Mouse (Mus musculus): ENCODE data around the gene Gldn. TPM values are rescaled to one million over a fixed set of nuclear protein-coding genes. Genes with fewer than 3 reads are reported as not detected.
A peak's percentile ranks its signal among the peaks of the same experiment; 100 is the strongest.

Gene Gldn
- 0.12 and 0.16 TPM in 2 replicates for polyA plus RNA-seq (2014; fragmentation: Nextera tagmentation; extraction: Ambion mirVana)

GRCm38 (mm10) chr9:54286331-54286987 is at the start of gene Gldn:
Gene Gldn (plus strand): TSS chr9:54286486.
- Histone ChIP-seq H3K9me3 (ENCODE audit: control insufficient read depth, low read length) (no peaks in the 10 kb centered on the region), H3K4me2 (ENCODE audit: low read depth) (peak within 1 kb of the TSS; percentile 93), H3K9ac (ENCODE audit: low read length) (peak within 1 kb of the TSS; percentile 56), H3K4me3 (ENCODE audit: low read depth, low read length) (peak within 1 kb of the TSS; percentile 39), H3K4me1 (ENCODE audit: control insufficient read depth, insufficient read depth, low read length) (0 out of 2 replicates have a peak, but pooled peaks cover 3% of the 10 kb centered on the region), H3K27me3 (ENCODE audit: control insufficient read depth, insufficient read depth, low read length) (peaks cover 10% of the 10 kb centered on the region; the same call in 1 of the 2 replicates), H3K27ac (ENCODE audit: low read depth, low read length) (no peak within 1 kb of the TSS), H3K36me3 (ENCODE audit: control insufficient read depth, insufficient read depth, low read length) (no peaks in the 10 kb centered on the region)
- ATAC-seq (ENCODE audit: insufficient read depth, low FRiP score, low TSS enrichment) (peak; percentile 60; the same call in 1 of the 2 replicates), DNase-seq (ENCODE audit: low spot score) (peak; percentile 55)
- 1% methylated on average over 61 of the region's 61 CpGs for WGBS

- Histone ChIP-seq H3K9ac (ENCODE audit: low read length) (no peak overlapping the region), H3K4me3 (ENCODE audit: low read depth, low read length) (no peak overlapping the region), H3K27me3 (ENCODE audit: control insufficient read depth, insufficient read depth, low read length) (no peaks in the 10 kb centered on the region), H3K4me2 (ENCODE audit: low read depth) (no peak overlapping the region), H3K27ac (ENCODE audit: low read depth, low read length) (no peak overlapping the region), H3K4me1 (ENCODE audit: control insufficient read depth, insufficient read depth, low read length) (no peaks in the 10 kb centered on the region), H3K36me3 (ENCODE audit: control insufficient read depth, insufficient read depth, low read length) (no peaks in the 10 kb centered on the region), H3K9me3 (ENCODE audit: control insufficient read depth, low read length) (no peaks in the 10 kb centered on the region)
- WGBS: 74% methylated on average over 3 of the region's 3 CpGs
- DNase-seq (ENCODE audit: low spot score): no peak
- ATAC-seq (ENCODE audit: insufficient read depth, low FRiP score, low TSS enrichment): no peak
Observed at GRCm38 (mm10) chr9:54244869-54245665, 41.2 kb upstream of the Gldn start.

DNA sequence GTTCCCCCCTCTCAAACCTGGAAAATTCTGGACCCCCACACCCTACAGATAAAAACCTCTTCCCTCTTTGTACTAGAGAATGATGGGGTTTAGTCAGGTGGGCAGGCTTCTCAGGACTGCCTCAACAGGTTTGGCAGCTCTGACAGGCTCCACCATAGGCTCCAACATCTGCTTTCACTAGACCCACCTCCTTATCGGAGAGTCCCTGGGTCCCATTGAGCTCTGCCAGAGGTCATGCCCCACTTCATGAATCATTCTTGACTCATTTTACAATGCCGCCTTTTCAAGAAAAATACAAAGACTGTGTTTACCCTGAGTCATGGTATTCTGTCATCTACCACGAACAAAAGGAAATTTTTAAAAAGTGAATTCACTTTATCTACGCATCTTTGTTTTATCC is 21.5 kb upstream of the Gldn start:
- Histone ChIP-seq H3K27me3 (ENCODE audit: control insufficient read depth, insufficient read depth, low read length) (no peaks in the 10 kb centered on the region), H3K4me1 (ENCODE audit: control insufficient read depth, insufficient read depth, low read length) (no peaks in the 10 kb centered on the region), H3K27ac (ENCODE audit: low read depth, low read length) (no peak overlapping the region), H3K9ac (ENCODE audit: low read length) (no peak overlapping the region), H3K4me3 (ENCODE audit: low read depth, low read length) (no peak overlapping the region), H3K36me3 (ENCODE audit: control insufficient read depth, insufficient read depth, low read length) (no peaks in the 10 kb centered on the region), H3K4me2 (ENCODE audit: low read depth) (no peak overlapping the region), H3K9me3 (ENCODE audit: control insufficient read depth, low read length) (no peaks in the 10 kb centered on the region)
- WGBS: 72% methylated on average over 4 of the region's 4 CpGs
- no peak for ATAC-seq (ENCODE audit: insufficient read depth, low FRiP score, low TSS enrichment)
- no peak for DNase-seq (ENCODE audit: low spot score)

GRCm38 (mm10) chr9:54268010-54268409 is 18.3 kb upstream of the Gldn start, which contains the start of gene Cyp19a1:
Gene Cyp19a1 (minus strand): TSS chr9:54268110.
- WGBS: 91% methylated on average over 7 of the region's 7 CpGs
- no peaks in the 10 kb centered on the region for H3K27me3 ChIP-seq (ENCODE audit: control insufficient read depth, insufficient read depth, low read length)
- no peak within 1 kb of the TSS for H3K4me3 ChIP-seq (ENCODE audit: low read depth, low read length)
- H3K27ac ChIP-seq (ENCODE audit: low read depth, low read length): no peak within 1 kb of the TSS
- no peaks in the 10 kb centered on the region for H3K36me3 ChIP-seq (ENCODE audit: control insufficient read depth, insufficient read depth, low read length)
- H3K9me3 ChIP-seq (ENCODE audit: control insufficient read depth, low read length): no peaks in the 10 kb centered on the region
- no peaks in the 10 kb centered on the region for H3K4me1 ChIP-seq (ENCODE audit: control insufficient read depth, insufficient read depth, low read length)
- no peak within 1 kb of the TSS for H3K9ac ChIP-seq (ENCODE audit: low read length)
- no peak within 1 kb of the TSS for H3K4me2 ChIP-seq (ENCODE audit: low read depth)
- no peak for DNase-seq (ENCODE audit: low spot score)
- ATAC-seq (ENCODE audit: insufficient read depth, low FRiP score, low TSS enrichment): no peak

GRCm38 (mm10) chr9:54269987-54270386 is 16.3 kb upstream of the Gldn start:
- Histone ChIP-seq H3K36me3 (ENCODE audit: control insufficient read depth, insufficient read depth, low read length) (no peaks in the 10 kb centered on the region), H3K9me3 (ENCODE audit: control insufficient read depth, low read length) (no peaks in the 10 kb centered on the region), H3K4me1 (ENCODE audit: control insufficient read depth, insufficient read depth, low read length) (no peaks in the 10 kb centered on the region), H3K9ac (ENCODE audit: low read length) (no peak overlapping the region), H3K27ac (ENCODE audit: low read depth, low read length) (no peak overlapping the region), H3K4me2 (ENCODE audit: low read depth) (no peak overlapping the region), H3K4me3 (ENCODE audit: low read depth, low read length) (no peak overlapping the region), H3K27me3 (ENCODE audit: control insufficient read depth, insufficient read depth, low read length) (no peaks in the 10 kb centered on the region)
- no peak for DNase-seq (ENCODE audit: low spot score)
- no peak for ATAC-seq (ENCODE audit: insufficient read depth, low FRiP score, low TSS enrichment)
- 76% methylated on average over 6 of the region's 6 CpGs for WGBS

- DNase-seq (ENCODE audit: low spot score): no peak
- H3K9ac ChIP-seq (ENCODE audit: low read length): no peak overlapping the region
- no peak overlapping the region for H3K27ac ChIP-seq (ENCODE audit: low read depth, low read length)
- no peak overlapping the region for H3K4me2 ChIP-seq (ENCODE audit: low read depth)
- ATAC-seq (ENCODE audit: insufficient read depth, low FRiP score, low TSS enrichment): no peak
- H3K9me3 ChIP-seq (ENCODE audit: control insufficient read depth, low read length): no peaks in the 10 kb centered on the region
- H3K36me3 ChIP-seq (ENCODE audit: control insufficient read depth, insufficient read depth, low read length): no peaks in the 10 kb centered on the region
- 42% methylated on average over 5 of the region's 5 CpGs for WGBS
- no peak overlapping the region for H3K4me3 ChIP-seq (ENCODE audit: low read depth, low read length)
- H3K4me1 ChIP-seq (ENCODE audit: control insufficient read depth, insufficient read depth, low read length): no peaks in the 10 kb centered on the region
- H3K27me3 ChIP-seq (ENCODE audit: control insufficient read depth, insufficient read depth, low read length): no peaks in the 10 kb centered on the region
Observed at GRCm38 (mm10) chr9:54270889-54271288, 15.4 kb upstream of the Gldn start.

DNA sequence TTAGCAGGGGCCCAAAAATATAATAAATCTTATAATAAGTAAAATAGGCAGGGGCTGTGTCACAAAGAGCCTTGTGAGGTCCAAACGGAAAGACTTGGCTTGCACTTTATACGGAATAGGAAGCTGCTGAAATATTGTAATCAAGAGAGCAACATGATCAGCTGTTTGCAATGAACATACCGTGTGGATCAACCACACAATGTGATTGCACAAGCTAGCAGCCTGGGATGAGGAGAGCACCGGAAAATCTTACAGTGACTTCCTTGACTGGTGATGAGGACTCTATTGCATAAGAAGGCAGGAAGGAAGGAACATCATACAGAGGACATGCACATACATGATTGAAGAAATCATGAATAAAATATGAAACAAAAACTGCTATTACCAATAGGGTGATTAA is 11.0 kb upstream of the Gldn start:
- no peak overlapping the region for H3K4me3 ChIP-seq (ENCODE audit: low read depth, low read length)
- H3K36me3 ChIP-seq (ENCODE audit: control insufficient read depth, insufficient read depth, low read length): no peaks in the 10 kb centered on the region
- WGBS: 94% methylated on average over 4 of the region's 4 CpGs
- no peaks in the 10 kb centered on the region for H3K4me1 ChIP-seq (ENCODE audit: control insufficient read depth, insufficient read depth, low read length)
- no peak overlapping the region for H3K4me2 ChIP-seq (ENCODE audit: low read depth)
- H3K9me3 ChIP-seq (ENCODE audit: control insufficient read depth, low read length): no peaks in the 10 kb centered on the region
- H3K27me3 ChIP-seq (ENCODE audit: control insufficient read depth, insufficient read depth, low read length): no peaks in the 10 kb centered on the region
- ATAC-seq (ENCODE audit: insufficient read depth, low FRiP score, low TSS enrichment) (no peak), DNase-seq (ENCODE audit: low spot score) (no peak)
- no peak overlapping the region for H3K9ac ChIP-seq (ENCODE audit: low read length)
- no peak overlapping the region for H3K27ac ChIP-seq (ENCODE audit: low read depth, low read length)

DNA sequence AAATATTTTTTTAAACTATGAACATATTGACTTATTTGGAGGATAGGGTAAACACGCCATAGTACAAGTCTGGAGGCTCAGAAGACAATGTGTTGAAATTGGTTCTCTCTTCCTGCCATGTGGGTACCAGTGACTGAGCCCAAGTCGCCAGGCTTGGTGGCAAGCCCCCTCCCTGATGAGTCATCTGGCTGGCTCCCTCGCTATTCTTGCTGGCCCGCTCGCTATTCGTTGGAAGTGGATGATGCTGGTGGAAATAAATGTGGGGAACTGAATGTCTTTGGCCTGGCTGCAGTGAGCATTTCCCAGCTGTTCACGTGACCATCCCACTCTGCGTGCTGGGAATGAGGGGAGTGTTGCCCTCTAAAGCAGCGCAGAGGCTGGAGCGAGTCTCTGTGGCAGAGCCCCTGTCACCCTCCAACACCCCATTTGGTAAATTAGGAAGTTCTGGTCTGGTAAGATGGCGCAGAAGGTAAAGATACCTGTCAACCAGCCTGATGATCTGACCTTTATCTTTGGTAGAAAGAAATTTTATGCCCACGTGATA is 7.2 kb upstream of the Gldn start:
- 87% methylated on average over 12 of the region's 12 CpGs for WGBS
- H3K27me3 ChIP-seq (ENCODE audit: control insufficient read depth, insufficient read depth, low read length): no peaks in the 10 kb centered on the region
- H3K36me3 ChIP-seq (ENCODE audit: control insufficient read depth, insufficient read depth, low read length): no peaks in the 10 kb centered on the region
- no peak overlapping the region for H3K9ac ChIP-seq (ENCODE audit: low read length)
- H3K4me3 ChIP-seq (ENCODE audit: low read depth, low read length): no peak overlapping the region
- no peaks in the 10 kb centered on the region for H3K4me1 ChIP-seq (ENCODE audit: control insufficient read depth, insufficient read depth, low read length)
- no peaks in the 10 kb centered on the region for H3K9me3 ChIP-seq (ENCODE audit: control insufficient read depth, low read length)
- no peak overlapping the region for H3K27ac ChIP-seq (ENCODE audit: low read depth, low read length)
- DNase-seq (ENCODE audit: low spot score): no peak
- H3K4me2 ChIP-seq (ENCODE audit: low read depth): no peak overlapping the region
- ATAC-seq (ENCODE audit: insufficient read depth, low FRiP score, low TSS enrichment): no peak

Data from neural tube, embryonic 11.5 days (tissue).